ENCODE assay signal across 8 mouse cellular contexts in genomic region chr15:11995815-11996201, GRCm38 (mm10). TPM values are rescaled to one million over a fixed set of nuclear protein-coding genes. Genes with fewer than 3 reads are reported as not detected.
A peak's percentile ranks its signal among the peaks of the same experiment; 100 is the strongest.
DNase-seq lines count a peak whose midpoint lies in the region; ATAC-seq and TF ChIP-seq lines count a peak whose summit lies in the region.

No protein-coding gene starts in this region.

- TF ChIP-seq CTCF in bone marrow macrophage, adult 2 months (IDR thresholded peaks at IDR 0.05; ENCODE audit: low read depth, low read length): no peak
- TF ChIP-seq CTCF in spleen, adult 2 months (IDR thresholded peaks at IDR 0.05; ENCODE audit: extremely low read depth, insufficient read depth, insufficient read length, insufficient replicate concordance): no peak

- H3K9me3 ChIP-seq in embryonic facial prominence, embryonic 15.5 days (replicated peaks): no peaks in the 10 kb centered on the region
- H3K9me3 ChIP-seq in limb, embryonic 13.5 days: no peaks in the 10 kb centered on the region
- no peaks in the 10 kb centered on the region for H3K9me3 ChIP-seq in midbrain, embryonic 16.5 days (replicated peaks; ENCODE audit: control insufficient read depth, low read length, poor library complexity, severe bottlenecking)

- no peaks in the 10 kb centered on the region for H3K27me3 ChIP-seq in embryonic facial prominence, embryonic 15.5 days
- no peaks in the 10 kb centered on the region for H3K27me3 ChIP-seq in limb, embryonic 13.5 days
- no peaks in the 10 kb centered on the region for H3K27me3 ChIP-seq in midbrain, embryonic 16.5 days (ENCODE audit: control insufficient read depth, insufficient read depth, low read depth, low read length)
- H3K27me3 ChIP-seq in spleen, adult 2 months (ENCODE audit: control insufficient read depth, insufficient read depth, low read length): no peaks in the 10 kb centered on the region

- peaks cover 5% of the 10 kb centered on the region for H3K4me1 ChIP-seq in bone marrow macrophage, adult 2 months (ENCODE audit: control insufficient read depth, insufficient read depth, low read length)
- H3K4me1 ChIP-seq in embryonic facial prominence, embryonic 15.5 days: peaks cover 24% of the 10 kb centered on the region
- H3K4me1 ChIP-seq in limb, embryonic 13.5 days: peaks cover 27% of the 10 kb centered on the region
- H3K4me1 ChIP-seq in midbrain, embryonic 16.5 days (ENCODE audit: control insufficient read depth, insufficient read depth, low read length): peaks cover 24% of the 10 kb centered on the region
- peaks cover 3% of the 10 kb centered on the region; the same call in 1 of the 2 replicates for H3K4me1 ChIP-seq in spleen, adult 2 months (ENCODE audit: control insufficient read depth, insufficient read depth, insufficient read length)

- peak; percentile 91 for TF ChIP-seq POLR2A in bone marrow macrophage, adult 2 months (IDR thresholded peaks at IDR 0.05; ENCODE audit: borderline replicate concordance, low read depth, low read length)
- peak; percentile 99 for TF ChIP-seq POLR2A in spleen, adult 2 months (IDR thresholded peaks at IDR 0.05; ENCODE audit: low read depth, low read length)

- under 1% methylated on average over 31 of the region's 33 CpGs for WGBS in embryonic facial prominence, embryonic 15.5 days
- under 1% methylated on average over 27 of the region's 33 CpGs for WGBS in limb, embryonic 13.5 days
- WGBS in midbrain, embryonic 16.5 days: under 1% methylated on average over 23 of the region's 33 CpGs
- WGBS in spleen, adult 2 months: under 1% methylated on average over 33 of the region's 33 CpGs

- H3K4me3 ChIP-seq in bone marrow macrophage, adult 2 months (ENCODE audit: insufficient read depth, low read length): peak overlapping the region; percentile 98
- H3K4me3 ChIP-seq in embryonic facial prominence, embryonic 15.5 days (replicated peaks): peak overlapping the region; percentile 100
- H3K4me3 ChIP-seq in limb, embryonic 13.5 days: peak overlapping the region; percentile 99
- H3K4me3 ChIP-seq in midbrain, embryonic 16.5 days (ENCODE audit: low read depth, low read length): peak overlapping the region; percentile 99
- H3K4me3 ChIP-seq in spleen, adult 2 months (ENCODE audit: extremely low read depth, insufficient read depth, insufficient read length): peak overlapping the region; percentile 96

- peak overlapping the region; percentile 64 for H3K27ac ChIP-seq in bone marrow macrophage, adult 2 months (ENCODE audit: insufficient read depth, low read depth, low read length)
- peak overlapping the region; percentile 89 for H3K27ac ChIP-seq in embryonic facial prominence, embryonic 15.5 days (replicated peaks)
- peak overlapping the region; percentile 91 for H3K27ac ChIP-seq in limb, embryonic 13.5 days
- H3K27ac ChIP-seq in midbrain, embryonic 16.5 days (ENCODE audit: low read length): peak overlapping the region; percentile 88
- H3K27ac ChIP-seq in spleen, adult 2 months (ENCODE audit: insufficient read depth, low read length): peak overlapping the region; percentile 91

- H3K9ac ChIP-seq in embryonic facial prominence, embryonic 15.5 days: peak overlapping the region; percentile 98
- H3K9ac ChIP-seq in limb, embryonic 13.5 days: peak overlapping the region; percentile 98
- H3K9ac ChIP-seq in midbrain, embryonic 16.5 days (ENCODE audit: low read depth, low read length): peak overlapping the region; percentile 99

- peak; percentile 95 for DNase-seq in B cell, adult 2 months
- peak; percentile 91 to 92 for DNase-seq in heart, adult 9 months (ENCODE audit: low spot score in 2 of 2)
- peak; percentile 94 for DNase-seq in kidney, adult 9 months
- DNase-seq in spleen, adult 2 months (ENCODE audit: low read depth in 1 of 2, low spot score in 2 of 2): peak; percentile 86 to 93

- peak; percentile 95 for ATAC-seq in embryonic facial prominence, embryonic 15.5 days (ENCODE audit: insufficient number of reproducible peaks, low FRiP score, low TSS enrichment, low read depth)
- peak; percentile 97 for ATAC-seq in limb, embryonic 13.5 days (ENCODE audit: low FRiP score, low read depth)
- ATAC-seq in midbrain, embryonic 16.5 days: peak; percentile 100

- peaks cover 9% of the 10 kb centered on the region; the same call in 1 of the 2 replicates for H3K36me3 ChIP-seq in embryonic facial prominence, embryonic 15.5 days
- peaks cover 17% of the 10 kb centered on the region for H3K36me3 ChIP-seq in limb, embryonic 13.5 days
- peaks cover 6% of the 10 kb centered on the region for H3K36me3 ChIP-seq in midbrain, embryonic 16.5 days (ENCODE audit: control insufficient read depth, insufficient read depth, low read length)
- H3K36me3 ChIP-seq in spleen, adult 2 months (ENCODE audit: control insufficient read depth, insufficient read depth, low read length): peaks cover 5% of the 10 kb centered on the region

- peak overlapping the region; percentile 59 for H3K4me2 ChIP-seq in embryonic facial prominence, embryonic 15.5 days (replicated peaks)
- peak overlapping the region; percentile 86 for H3K4me2 ChIP-seq in limb, embryonic 13.5 days (replicated peaks)
- peak overlapping the region; percentile 92 for H3K4me2 ChIP-seq in midbrain, embryonic 16.5 days (ENCODE audit: low read length)

RNA-seq across cellular contexts. Expression of gene Sub1, which starts 1.0 kb away (rescaled TPM):
- 199 and 231 TPM in 2 replicates for polyA plus RNA-seq in bone marrow macrophage, adult 2 months (2012; ENCODE audit: insufficient read depth, insufficient read length, missing spikeins)
- polyA plus RNA-seq in embryonic facial prominence, embryonic 15.5 days (2015; fragmentation: Nextera tagmentation; extraction: Ambion mirVana): 614 and 655 TPM in 2 replicates
- 859 and 861 TPM in 2 replicates for polyA plus RNA-seq in limb, embryonic 13.5 days (2015; fragmentation: Nextera tagmentation; extraction: Ambion mirVana)
- polyA plus RNA-seq in midbrain, embryonic 16.5 days (2015; fragmentation: Nextera tagmentation; extraction: Ambion mirVana): 563 and 582 TPM in 2 replicates
- polyA plus RNA-seq in spleen, adult 2 months (2012; rRNA removed): 2.4 and 2.9 TPM in 2 replicates

Comparison
In these comparisons a context has a peak if more than half of its experiments do, and no peak if none do; other contexts are left out.
1. Peak in every context shown above with its lines: DNase-seq, ATAC-seq, H3K4me3 ChIP-seq and H3K27ac ChIP-seq.
2. RNA of gene Sub1, which starts 1.0 kb away (polyA plus RNA-seq): 859 to 861 TPM in limb, embryonic 13.5 days, 614 to 655 TPM in embryonic facial prominence, embryonic 15.5 days, 563 to 582 TPM in midbrain, embryonic 16.5 days and 199 to 231 TPM in bone marrow macrophage, adult 2 months; 2.4 to 2.9 TPM in spleen, adult 2 months; every median in the first group is over 10 times any median in the second.